Comparison of ENCODE assay signal across 16 mouse cellular contexts in genomic region chr5:127456076-127456475, GRCm38 (mm10).
"Had no signal": no experiment of that assay in that cellular context is flagged by ENCODE, and none has a peak within 500 bp of the region (broad histone marks: within the 10 kb centered on the region; RNA-seq: fewer than 3 reads in every experiment).

No protein-coding gene starts in this region.

- DNase-seq: heart, postnatal 10 days; heart, postnatal 14 days; heart, postnatal 36 days; heart, postnatal 4 days; kidney, adult 11 months; kidney, adult 18-20 months; kidney, adult 2 months; kidney, adult 8-10 months; kidney, adult 9 months; kidney, postnatal 10 days; kidney, postnatal 14 days; kidney, postnatal 25 days; kidney, postnatal 36 days; kidney, postnatal 4 days; layer of hippocampus, adult 9-11 months; layer of hippocampus, postnatal 36 days had no signal
